Mouse (Mus musculus) midbrain, embryonic 14.5 days (tissue): ENCODE measurements around the gene Olfr592. TPM values are rescaled to one million over a fixed set of nuclear protein-coding genes. Genes with fewer than 3 reads are reported as not detected.

Experiments used
- polyA plus RNA-seq: library from polyadenylated mRNA; unstranded; fragments of >200 nt; fragmentation: Nextera tagmentation; extraction: Ambion mirVana; gene quantifications from 2 replicates; pipeline ENCODE4 v1.2.1, GENCODE M21; 2014

The Olfr592 gene
- polyA plus RNA-seq, 1 experiment from 2014 or later = not detected

Other genes with a start within 250 kb of the Olfr592 start
- gene Olfr573-ps1, start 242.2 kb upstream of the Olfr592 start, polyA plus RNA-seq = not detected in 2 replicates
- not detected in 2 replicates for gene Olfr574, start 236.3 kb upstream of the Olfr592 start, polyA plus RNA-seq
- gene Olfr575, start 226.0 kb upstream of the Olfr592 start, polyA plus RNA-seq = not detected in 2 replicates
- gene Olfr576, start 222.1 kb upstream of the Olfr592 start, polyA plus RNA-seq = not detected in 2 replicates
- not detected in 2 replicates for gene Olfr577, start 208.9 kb upstream of the Olfr592 start, polyA plus RNA-seq
- not detected in 2 replicates for gene Olfr578, start 195.5 kb upstream of the Olfr592 start, polyA plus RNA-seq
- gene Olfr582, start 146.8 kb upstream of the Olfr592 start, polyA plus RNA-seq = not detected in 2 replicates
- not detected in 2 replicates for gene Olfr583, start 133.5 kb upstream of the Olfr592 start, polyA plus RNA-seq
- gene Olfr584, start 102.9 kb upstream of the Olfr592 start, polyA plus RNA-seq = not detected in 2 replicates
- not detected in 2 replicates for gene Olfr585, start 87.1 kb upstream of the Olfr592 start, polyA plus RNA-seq
- not detected in 2 replicates for gene Olfr586, start 59.2 kb upstream of the Olfr592 start, polyA plus RNA-seq
- not detected in 2 replicates for gene Olfr588-ps1, start 43.9 kb upstream of the Olfr592 start, polyA plus RNA-seq
- not detected in 2 replicates for gene Olfr589, start 28.4 kb upstream of the Olfr592 start, polyA plus RNA-seq
- not detected in 2 replicates for gene Olfr591, start 6.5 kb upstream of the Olfr592 start, polyA plus RNA-seq
- not detected in 2 replicates for gene Olfr593, start 27.1 kb downstream of the Olfr592 start, polyA plus RNA-seq
- gene Olfr594, start 32.2 kb downstream of the Olfr592 start, polyA plus RNA-seq = not detected in 2 replicates
- gene Usp17ld, start 67.7 kb downstream of the Olfr592 start, polyA plus RNA-seq = not detected in 2 replicates
- gene Olfr596, start 120.8 kb downstream of the Olfr592 start, polyA plus RNA-seq = not detected in 2 replicates
- not detected in 2 replicates for gene Olfr597, start 131.5 kb downstream of the Olfr592 start, polyA plus RNA-seq
- gene Olfr598, start 138.8 kb downstream of the Olfr592 start, polyA plus RNA-seq = not detected in 2 replicates
- not detected in 2 replicates for gene Olfr599, start 151.1 kb downstream of the Olfr592 start, polyA plus RNA-seq
- not detected in 2 replicates for gene Olfr600, start 164.9 kb downstream of the Olfr592 start, polyA plus RNA-seq
- not detected in 2 replicates for gene Olfr601, start 177.9 kb downstream of the Olfr592 start, polyA plus RNA-seq
- not detected in 2 replicates for gene Olfr603, start 201.4 kb downstream of the Olfr592 start, polyA plus RNA-seq
- gene Usp17lc, start 230.3 kb downstream of the Olfr592 start, polyA plus RNA-seq = not detected in 2 replicates